Mouse (Mus musculus) kidney, adult 18-20 months (tissue): ENCODE measurements around the gene Ss18l2.

Experiments
- DNase-seq: peaks from one replicate; pipeline ENCODE4 v3.0.0; 2021

Ss18l2 gene

DNA sequence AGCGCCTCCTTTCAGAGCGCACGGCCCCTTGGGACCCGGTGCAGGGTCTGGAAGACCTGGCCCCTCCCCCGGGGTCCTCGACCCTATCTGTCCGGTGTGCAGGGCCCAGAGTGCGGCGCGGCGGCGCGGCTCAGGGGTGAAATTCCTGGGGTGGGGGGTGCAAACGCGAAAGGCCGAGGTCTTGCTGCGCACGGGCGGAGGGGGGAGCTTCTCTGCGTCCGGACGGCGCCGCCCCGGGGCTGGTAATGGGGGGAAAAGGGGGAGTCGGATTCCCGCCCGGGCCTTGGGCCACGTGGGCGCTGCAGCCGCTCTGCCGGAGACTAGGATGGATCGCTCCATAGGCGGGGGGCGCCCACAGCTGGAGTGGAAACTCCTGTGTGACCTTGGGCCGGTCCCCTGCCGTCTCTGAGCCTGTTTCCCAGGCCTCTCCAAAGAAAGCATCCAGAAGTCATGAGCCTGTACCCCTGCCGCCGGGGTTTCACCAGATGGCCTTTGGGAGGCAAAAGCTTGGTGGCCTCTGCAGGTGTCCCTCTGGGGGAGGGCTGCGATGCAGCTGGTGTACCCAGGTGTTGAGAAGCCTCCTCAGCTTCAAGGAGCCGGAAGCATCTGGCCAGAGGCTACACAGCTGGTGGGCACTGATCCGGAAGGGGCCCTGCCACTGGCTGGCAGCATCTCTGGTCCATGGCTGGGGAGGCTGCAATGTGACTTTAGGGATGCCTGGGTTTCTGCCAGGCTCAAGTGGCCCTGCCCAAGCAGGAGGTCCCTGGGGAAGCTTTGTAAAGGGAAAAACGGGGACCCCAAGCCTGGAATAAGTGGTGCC lies 50.4 kb downstream of the Ss18l2 start:
- DNase-seq = peak; percentile 52

DNA sequence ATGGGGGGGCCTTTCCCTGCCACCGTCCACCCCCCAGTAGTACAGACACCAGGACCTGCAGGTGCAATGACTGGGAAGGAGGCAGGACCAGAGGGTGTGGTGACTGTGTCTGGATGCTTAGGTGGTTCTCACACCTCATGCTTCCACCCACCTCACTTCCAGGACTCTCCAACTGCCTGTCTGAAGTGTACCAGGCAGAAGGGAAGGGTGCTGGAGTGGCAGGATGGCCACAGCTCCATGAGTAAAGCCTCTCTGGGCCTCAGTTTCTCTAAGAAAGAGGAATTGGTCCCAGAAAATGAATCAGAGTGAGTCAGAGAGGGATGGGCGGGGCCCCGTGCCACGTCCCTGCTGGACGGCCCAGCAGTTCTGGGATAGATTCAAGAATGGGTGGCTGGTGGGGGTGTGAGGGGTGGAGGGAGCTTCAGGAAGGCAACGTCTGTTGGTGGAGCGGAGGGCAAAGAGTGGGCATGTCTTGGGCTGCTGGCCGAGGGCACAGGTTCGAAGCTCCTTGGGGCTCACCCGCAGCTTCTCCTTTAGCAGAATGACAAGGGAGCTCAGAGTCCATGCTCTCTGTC lies 51.0 kb downstream of the Ss18l2 start:
- no peak for DNase-seq

DNA sequence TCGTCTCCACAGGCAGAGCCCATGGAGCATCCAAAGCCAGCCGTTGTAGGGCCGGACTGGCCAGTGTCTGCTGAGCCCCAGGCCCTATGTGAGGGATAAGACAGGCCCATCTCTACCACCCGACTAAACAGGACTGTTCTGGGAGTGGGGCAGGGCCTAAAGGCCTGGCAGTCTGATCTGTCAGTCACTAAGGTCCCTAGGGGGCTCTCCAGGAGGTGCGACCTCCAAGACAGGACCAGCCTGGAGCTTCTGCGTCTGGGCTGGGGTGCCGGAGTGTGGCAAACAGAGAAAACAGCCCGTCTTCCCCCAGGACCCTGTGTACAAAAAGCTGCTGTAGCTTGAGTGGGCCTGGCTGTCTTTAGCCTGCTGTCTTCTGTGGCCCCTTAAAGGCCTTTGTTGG lies 51.7 kb downstream of the Ss18l2 start:
- DNase-seq = no peak

DNA sequence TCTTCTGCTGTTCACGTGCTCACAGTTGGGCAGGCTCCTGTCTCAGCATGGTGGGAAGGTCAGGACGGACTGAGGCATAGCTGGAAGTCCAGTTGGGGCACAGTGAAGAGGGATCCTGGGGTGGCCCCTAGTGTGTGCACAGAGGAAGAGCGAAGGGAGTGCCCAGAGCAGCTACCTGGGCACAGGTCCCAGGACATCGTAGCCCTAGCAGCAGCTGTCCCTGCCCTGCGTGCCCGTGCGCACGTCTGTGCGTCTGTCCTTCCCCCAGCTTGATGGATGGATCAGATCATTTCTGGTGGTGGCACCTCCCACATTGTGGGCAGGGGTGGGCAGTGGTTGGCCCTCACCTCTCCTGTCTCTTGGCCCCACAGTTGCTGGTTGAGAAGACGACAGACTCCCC lies 52.1 kb downstream of the Ss18l2 start:
- DNase-seq = no peak

DNA sequence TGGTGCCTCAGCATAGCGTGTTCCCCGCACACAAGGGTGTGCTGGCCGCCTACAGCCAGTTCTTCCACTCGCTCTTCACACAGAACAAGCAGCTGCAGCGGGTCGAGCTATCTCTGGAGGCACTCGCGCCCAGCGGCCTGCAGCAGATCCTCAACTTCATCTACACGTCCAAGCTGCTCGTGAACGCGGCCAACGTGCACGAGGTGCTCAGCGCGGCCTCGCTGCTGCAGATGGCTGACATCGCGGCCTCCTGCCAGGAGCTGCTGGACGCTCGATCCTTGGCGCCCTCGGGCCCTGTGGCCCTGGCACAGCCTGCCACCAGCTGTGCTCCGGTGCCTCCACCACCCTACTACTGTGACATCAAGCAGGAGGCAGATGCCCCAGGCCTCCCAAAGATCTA lies 52.6 kb downstream of the Ss18l2 start:
- DNase-seq = no peak
